Mouse (Mus musculus): Measurements from ENCODE around the gene Pik3ap1. TPM values are rescaled to one million over a fixed set of nuclear protein-coding genes. Genes with fewer than 3 reads are reported as not detected.

Pik3ap1 gene
- total RNA-seq, 2 experiments from 2014 or later, result 1.9 TPM

GRCm38 (mm10) chr19:41282718-41283117 lies 102.2 kb downstream of the Pik3ap1 start:
- DNase-seq (ENCODE audit: low spot score in 2 of 2), result no peak

- DNase-seq (ENCODE audit: low spot score in 2 of 2), result no peak
These were observed 102.7 kb downstream of the Pik3ap1 start for GRCm38 (mm10) chr19:41282216-41282615.

- DNase-seq (ENCODE audit: low spot score in 2 of 2), result no peak
These were observed 105.1 kb downstream of the Pik3ap1 start for GRCm38 (mm10) chr19:41279724-41280244.

GRCm38 (mm10) chr19:41278606-41279005 lies 106.3 kb downstream of the Pik3ap1 start:
- no peak for DNase-seq (ENCODE audit: low spot score in 2 of 2)

GRCm38 (mm10) chr19:41275588-41275987 lies 109.3 kb downstream of the Pik3ap1 start:
- DNase-seq (ENCODE audit: low spot score in 2 of 2), result no peak

- no peak for DNase-seq (ENCODE audit: low spot score in 2 of 2)
These were observed 114.0 kb downstream of the Pik3ap1 start for GRCm38 (mm10) chr19:41270906-41271305.

GRCm38 (mm10) chr19:41270151-41270727 lies 114.7 kb downstream of the Pik3ap1 start:
- DNase-seq (ENCODE audit: low spot score in 2 of 2), result peak; percentile 18 to 22

- no peak for DNase-seq (ENCODE audit: low spot score in 2 of 2)
These were observed 118.5 kb downstream of the Pik3ap1 start for GRCm38 (mm10) chr19:41266251-41266901.

GRCm38 (mm10) chr19:41264331-41264799 lies 120.5 kb downstream of the Pik3ap1 start:
- peak in 1 of 2 experiments; percentile 19 for DNase-seq (ENCODE audit: low spot score in 2 of 2)

- DNase-seq (ENCODE audit: low spot score in 2 of 2), result peak; percentile 83 to 90
These were observed 121.1 kb downstream of the Pik3ap1 start, which contains the start of gene Tm9sf3 for GRCm38 (mm10) chr19:41263630-41264295. Gene Tm9sf3, minus strand, starts transcription at chr19:41263997.

- DNase-seq (ENCODE audit: low spot score in 2 of 2), result peak; percentile 68 to 71
These were observed 121.9 kb downstream of the Pik3ap1 start for GRCm38 (mm10) chr19:41262712-41263629.

- no peak for DNase-seq (ENCODE audit: low spot score in 2 of 2)
These were observed 124.2 kb downstream of the Pik3ap1 start for GRCm38 (mm10) chr19:41260736-41261135.

GRCm38 (mm10) chr19:41259256-41259655 lies 125.6 kb downstream of the Pik3ap1 start:
- no peak for DNase-seq (ENCODE audit: low spot score in 2 of 2)

- DNase-seq (ENCODE audit: low spot score in 2 of 2), result peak; percentile 32 to 40
These were observed 126.2 kb downstream of the Pik3ap1 start for GRCm38 (mm10) chr19:41258707-41259106.

GRCm38 (mm10) chr19:41254584-41254983 lies 130.3 kb downstream of the Pik3ap1 start:
- DNase-seq (ENCODE audit: low spot score in 2 of 2), result no peak

- DNase-seq (ENCODE audit: low spot score in 2 of 2), result no peak
These were observed 135.9 kb downstream of the Pik3ap1 start for GRCm38 (mm10) chr19:41248968-41249367.

- no peak for DNase-seq (ENCODE audit: low spot score in 2 of 2)
These were observed 136.6 kb downstream of the Pik3ap1 start for GRCm38 (mm10) chr19:41248271-41248670.

- DNase-seq (ENCODE audit: low spot score in 2 of 2), result no peak
These were observed 138.6 kb downstream of the Pik3ap1 start for GRCm38 (mm10) chr19:41246271-41246670.

GRCm38 (mm10) chr19:41244581-41244980 lies 140.3 kb downstream of the Pik3ap1 start:
- peak; percentile 54 to 63 for DNase-seq (ENCODE audit: low spot score in 2 of 2)

- DNase-seq (ENCODE audit: low spot score in 2 of 2), result no peak
These were observed 142.9 kb downstream of the Pik3ap1 start for GRCm38 (mm10) chr19:41241997-41242396.

GRCm38 (mm10) chr19:41233698-41234097 lies 151.2 kb downstream of the Pik3ap1 start:
- no peak for DNase-seq (ENCODE audit: low spot score in 2 of 2)

Data from layer of hippocampus, postnatal 10 days (tissue).